Mouse (Mus musculus) gastrocnemius, adult 18-20 months (tissue): Measurements from ENCODE around the gene P2rx5. TPM values are rescaled to one million over a fixed set of nuclear protein-coding genes. Genes with fewer than 3 reads are reported as not detected.

Experiments
- total RNA-seq, 2 experiments: library from RNA; stranded (reverse); gene quantifications; 2 replicates each; pipeline ENCODE4 v1.2.3; 2021

The P2rx5 gene
- total RNA-seq, 2 experiments from 2014 or later: 8.1 to 8.4 TPM

Other genes starting within 250 kb of the P2rx5 start
- 1 to 10 TPM; 4.3 to 6.0 TPM for gene Atp2a3, start 199.3 kb upstream of the P2rx5 start, total RNA-seq
- under 1 TPM; 0.62 to 0.78 TPM for gene P2rx1, start 161.3 kb upstream of the P2rx5 start, total RNA-seq
- gene Camkk1, start 141.4 kb upstream of the P2rx5 start, total RNA-seq: under 1 TPM; 0.55 to 0.64 TPM
- 1 to 10 TPM; 2.3 to 2.4 TPM for gene Ncbp3, start 112.6 kb upstream of the P2rx5 start, total RNA-seq
- gene Itgae, start 69.8 kb upstream of the P2rx5 start, total RNA-seq: under 1 TPM in 1 of 2 experiments, not detected in 1; 0.12 TPM
- under 1 TPM in 1 of 2 experiments, not detected in 1; 0.12 TPM for gene Haspin, start 22.1 kb upstream of the P2rx5 start, total RNA-seq
- gene Emc6, start 16.6 kb downstream of the P2rx5 start, total RNA-seq: 10 to 100 TPM; 84.7 to 88.1 TPM
- 10 to 100 TPM in 1 of 2 experiments, 1 to 10 TPM in 1; 7.8 to 12.0 TPM for gene Tax1bp3, start 16.7 kb downstream of the P2rx5 start, total RNA-seq
- 1 to 10 TPM; 4.4 to 5.7 TPM for gene Ctns, start 38.6 kb downstream of the P2rx5 start, total RNA-seq
- under 1 TPM; 0.39 to 0.40 TPM for gene Shpk, start 39.0 kb downstream of the P2rx5 start, total RNA-seq
- gene Trpv1, start 73.9 kb downstream of the P2rx5 start, total RNA-seq: under 1 TPM; 0.09 to 0.24 TPM
- gene Trpv3, start 107.0 kb downstream of the P2rx5 start, total RNA-seq: not detected
- 1 to 10 TPM; 3.9 to 5.4 TPM for gene Aspa, start 169.2 kb downstream of the P2rx5 start, total RNA-seq
- not detected for gene Gm49340, start 169.3 kb downstream of the P2rx5 start, total RNA-seq
- not detected for gene Spata22, start 169.3 kb downstream of the P2rx5 start, total RNA-seq
- gene Olfr20, start 190.4 kb downstream of the P2rx5 start, total RNA-seq: not detected
- gene Olfr376, start 210.8 kb downstream of the P2rx5 start, total RNA-seq: not detected
- not detected for gene Olfr1, start 239.2 kb downstream of the P2rx5 start, total RNA-seq